Mouse (Mus musculus): ENCODE measurements at regions not wholly inside any gene's neighbourhood (a gene's known extent, or its start where the extent isn't known, plus 50 kb on each side); places are given as distances from the start of the nearest gene placed in this dataset.

DNA sequence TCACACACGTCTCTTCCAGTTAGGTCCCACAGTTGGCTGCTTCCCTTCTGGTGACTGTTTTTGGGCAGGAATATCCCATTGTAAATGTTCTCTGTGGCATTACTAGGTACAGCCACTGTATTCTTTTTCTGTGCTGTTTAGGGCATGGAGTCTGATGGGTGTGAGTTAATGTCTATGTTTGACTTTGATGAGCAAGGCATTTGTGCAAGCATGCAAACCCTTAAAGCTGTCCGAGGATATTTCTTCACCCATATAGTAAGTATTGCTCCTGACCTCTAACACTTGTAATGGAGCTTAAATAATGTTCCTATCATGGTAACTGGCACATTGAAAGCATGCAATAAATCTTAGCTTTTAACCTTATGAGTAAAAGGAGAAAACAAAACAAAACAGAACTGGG is 133.6 kb upstream of the Col8a1 start:
- H3K9me3 ChIP-seq = no peaks in the 10 kb centered on the region
- no peak overlapping the region for H3K9ac ChIP-seq
- no peaks in the 10 kb centered on the region for H3K4me1 ChIP-seq (replicated peaks)
- H3K27me3 ChIP-seq = no peaks in the 10 kb centered on the region
- no peak for ATAC-seq (ENCODE audit: low FRiP score)
- H3K27ac ChIP-seq = no peak overlapping the region
- H3K4me2 ChIP-seq = no peak overlapping the region
- H3K36me3 ChIP-seq = no peaks in the 10 kb centered on the region
- 42% methylated on average over 2 of the region's 2 CpGs for WGBS
- H3K4me3 ChIP-seq = no peak overlapping the region

DNA sequence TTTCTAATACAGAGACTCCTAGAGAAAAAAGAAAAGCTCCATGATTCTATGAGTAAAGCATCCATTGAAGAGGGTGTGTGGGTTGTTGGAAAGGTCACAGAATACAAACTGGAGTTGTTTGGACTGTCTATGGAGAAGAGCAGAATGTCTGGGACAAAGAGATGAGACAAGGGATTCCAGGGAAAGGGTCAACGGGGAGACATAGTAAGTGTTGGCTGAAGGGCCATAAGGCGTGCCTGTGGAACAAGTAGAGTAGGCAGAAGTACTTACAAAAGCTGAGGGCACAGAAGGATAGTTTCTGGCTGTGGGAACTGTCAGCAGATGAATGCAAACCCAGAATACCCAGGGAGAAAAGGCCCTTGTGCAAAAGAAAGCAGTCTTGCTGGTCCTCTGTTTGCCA is 134.0 kb upstream of the Col8a1 start:
- no peaks in the 10 kb centered on the region for H3K9me3 ChIP-seq
- H3K4me2 ChIP-seq = no peak overlapping the region
- H3K36me3 ChIP-seq = no peaks in the 10 kb centered on the region
- 28% methylated on average over 2 of the region's 2 CpGs for WGBS
- peak; percentile 61; the same call in 1 of the 2 replicates for ATAC-seq (ENCODE audit: low FRiP score)
- H3K4me1 ChIP-seq (replicated peaks) = no peaks in the 10 kb centered on the region
- no peak overlapping the region for H3K27ac ChIP-seq
- no peak overlapping the region for H3K4me3 ChIP-seq
- H3K9ac ChIP-seq = no peak overlapping the region
- H3K27me3 ChIP-seq = no peaks in the 10 kb centered on the region

DNA sequence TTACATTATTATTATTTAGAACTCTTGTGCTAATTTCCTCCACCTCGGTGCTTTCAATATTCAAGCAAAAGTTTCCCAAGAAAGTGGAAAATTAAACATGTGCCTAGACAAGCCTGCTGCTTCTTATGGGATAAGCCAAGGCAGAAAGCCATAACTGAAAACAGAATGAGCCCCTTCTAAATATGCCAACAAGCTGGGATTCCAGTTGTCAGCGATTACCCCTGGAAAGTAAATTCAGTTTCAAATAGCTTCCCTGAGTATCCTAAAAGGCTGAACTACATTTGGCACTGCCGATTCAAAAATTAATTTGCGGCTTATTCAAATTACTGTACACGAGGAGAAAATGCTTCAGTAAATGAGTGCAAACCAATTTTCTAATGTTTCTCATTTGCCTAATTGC is 135.6 kb upstream of the Col8a1 start:
- Histone ChIP-seq H3K27me3 (no peaks in the 10 kb centered on the region), H3K4me2 (no peak overlapping the region), H3K9me3 (no peaks in the 10 kb centered on the region), H3K4me3 (no peak overlapping the region), H3K27ac (no peak overlapping the region), H3K9ac (no peak overlapping the region), H3K4me1 (replicated peaks) (no peaks in the 10 kb centered on the region), H3K36me3 (no peaks in the 10 kb centered on the region)
- ATAC-seq (ENCODE audit: low FRiP score) = no peak
- WGBS = 80% methylated on average over 5 of the region's 5 CpGs

- H3K4me3 ChIP-seq = no peak overlapping the region
- WGBS = 87% methylated on average over 2 of the region's 2 CpGs
- H3K9me3 ChIP-seq = no peaks in the 10 kb centered on the region
- H3K27ac ChIP-seq = no peak overlapping the region
- H3K27me3 ChIP-seq = no peaks in the 10 kb centered on the region
- H3K4me2 ChIP-seq = no peak overlapping the region
- no peaks in the 10 kb centered on the region for H3K4me1 ChIP-seq (replicated peaks)
- no peak overlapping the region for H3K9ac ChIP-seq
- no peaks in the 10 kb centered on the region for H3K36me3 ChIP-seq
- ATAC-seq (ENCODE audit: low FRiP score) = no peak
Observed at GRCm38 (mm10) chr16:57893111-57893510, 138.6 kb upstream of the Col8a1 start.

GRCm38 (mm10) chr16:57893698-57894352 is 139.3 kb upstream of the Col8a1 start:
- ATAC-seq (ENCODE audit: low FRiP score) = peak; percentile 32; the same call in 1 of the 2 replicates
- WGBS = 79% methylated on average over 5 of the region's 5 CpGs
- Histone ChIP-seq H3K4me3 (no peak overlapping the region), H3K4me2 (no peak overlapping the region), H3K9ac (no peak overlapping the region), H3K27ac (no peak overlapping the region), H3K4me1 (replicated peaks) (no peaks in the 10 kb centered on the region), H3K9me3 (no peaks in the 10 kb centered on the region), H3K27me3 (no peaks in the 10 kb centered on the region), H3K36me3 (no peaks in the 10 kb centered on the region)

DNA sequence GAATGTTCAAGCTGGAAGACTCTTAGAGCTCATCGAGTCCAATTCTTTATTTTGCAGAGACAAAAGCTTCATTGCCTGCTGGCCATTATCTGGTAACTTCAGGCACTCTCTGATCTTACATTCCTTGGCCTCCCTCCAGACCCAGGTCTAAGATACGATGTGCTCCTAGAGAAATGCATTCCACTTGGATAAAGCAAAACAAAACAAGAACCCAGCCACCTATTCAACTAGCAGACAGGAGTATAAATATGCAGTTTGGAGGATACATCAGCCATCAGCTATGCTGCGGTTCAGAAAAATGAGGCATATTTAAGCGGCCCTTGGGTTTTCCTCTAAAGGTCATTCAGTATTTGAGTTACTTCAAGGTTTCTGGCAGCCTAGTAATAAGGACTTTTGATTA is 146.5 kb upstream of the Col8a1 start:
- ATAC-seq (ENCODE audit: low FRiP score) = no peak
- Histone ChIP-seq H3K27me3 (no peaks in the 10 kb centered on the region), H3K4me3 (no peak overlapping the region), H3K9ac (no peak overlapping the region), H3K36me3 (no peaks in the 10 kb centered on the region), H3K27ac (no peak overlapping the region), H3K9me3 (no peaks in the 10 kb centered on the region), H3K4me2 (no peak overlapping the region), H3K4me1 (replicated peaks) (no peaks in the 10 kb centered on the region)
- 60% methylated on average over 4 of the region's 4 CpGs for WGBS

DNA sequence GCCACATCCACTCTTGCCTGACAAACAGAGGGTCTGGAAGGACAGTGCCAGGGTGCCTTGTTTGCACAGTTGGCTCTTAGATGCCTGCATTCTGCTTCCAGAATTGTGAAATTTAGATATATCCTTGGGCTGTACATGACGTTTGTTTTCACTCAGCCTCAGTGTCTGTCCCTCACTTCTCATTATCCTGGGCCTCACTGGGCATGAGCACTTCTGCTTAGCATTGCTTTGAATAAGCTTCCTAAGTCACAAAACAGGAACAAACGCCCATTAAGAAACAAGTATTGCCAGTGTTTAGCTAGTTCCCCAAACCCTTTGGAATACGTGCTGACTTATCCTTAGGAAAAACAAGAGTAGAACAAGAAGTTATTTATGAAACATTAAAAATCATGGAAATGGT is 148.0 kb upstream of the Col8a1 start:
- H3K4me1 ChIP-seq (replicated peaks) = no peaks in the 10 kb centered on the region
- no peaks in the 10 kb centered on the region for H3K27me3 ChIP-seq
- WGBS = 74% methylated on average over 3 of the region's 3 CpGs
- H3K27ac ChIP-seq = no peak overlapping the region
- no peak overlapping the region for H3K4me2 ChIP-seq
- H3K36me3 ChIP-seq = no peaks in the 10 kb centered on the region
- no peak for ATAC-seq (ENCODE audit: low FRiP score)
- H3K9ac ChIP-seq = no peak overlapping the region
- H3K9me3 ChIP-seq = no peaks in the 10 kb centered on the region
- H3K4me3 ChIP-seq = no peak overlapping the region

- no peak overlapping the region for H3K9ac ChIP-seq
- H3K27ac ChIP-seq = no peak overlapping the region
- H3K9me3 ChIP-seq = no peaks in the 10 kb centered on the region
- ATAC-seq (ENCODE audit: low FRiP score) = no peak
- no peaks in the 10 kb centered on the region for H3K27me3 ChIP-seq
- WGBS = 56% methylated on average over 2 of the region's 2 CpGs
- H3K4me3 ChIP-seq = no peak overlapping the region
- H3K36me3 ChIP-seq = no peaks in the 10 kb centered on the region
- no peak overlapping the region for H3K4me2 ChIP-seq
- H3K4me1 ChIP-seq (replicated peaks) = no peaks in the 10 kb centered on the region
Observed at GRCm38 (mm10) chr16:57912001-57912400, 157.5 kb upstream of the Col8a1 start.

- Histone ChIP-seq H3K9ac (no peak overlapping the region), H3K4me1 (replicated peaks) (no peaks in the 10 kb centered on the region), H3K4me2 (no peak overlapping the region), H3K27me3 (no peaks in the 10 kb centered on the region), H3K27ac (no peak overlapping the region), H3K9me3 (no peaks in the 10 kb centered on the region), H3K36me3 (no peaks in the 10 kb centered on the region), H3K4me3 (no peak overlapping the region)
- 61% methylated on average over 1 of the region's 1 CpGs for WGBS
- ATAC-seq (ENCODE audit: low FRiP score) = no peak
Observed at GRCm38 (mm10) chr16:57914506-57914905, 160.0 kb upstream of the Col8a1 start.

DNA sequence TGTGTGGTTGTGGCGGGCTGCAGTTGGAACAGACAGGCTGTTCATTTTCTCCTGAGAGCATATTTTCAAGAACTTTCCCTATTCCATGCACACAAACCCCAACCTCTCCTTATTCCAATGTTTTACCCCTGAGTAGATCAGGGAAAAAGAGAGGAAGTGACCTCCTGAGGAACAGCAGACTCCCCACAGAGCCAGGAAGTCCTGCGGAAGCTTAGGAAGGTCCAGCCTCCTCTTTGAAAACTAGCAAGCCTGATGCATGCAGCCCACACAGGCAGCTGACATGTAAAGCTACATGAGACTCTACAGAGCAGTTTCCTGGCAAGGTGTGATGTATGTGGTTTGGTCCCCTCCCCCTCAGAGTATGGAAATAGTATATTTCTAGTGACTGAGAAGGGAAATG is 160.9 kb upstream of the Col8a1 start:
- Histone ChIP-seq H3K4me2 (no peak overlapping the region), H3K27me3 (no peaks in the 10 kb centered on the region), H3K36me3 (no peaks in the 10 kb centered on the region), H3K4me1 (replicated peaks) (no peaks in the 10 kb centered on the region), H3K27ac (no peak overlapping the region), H3K4me3 (no peak overlapping the region), H3K9me3 (no peaks in the 10 kb centered on the region), H3K9ac (no peak overlapping the region)
- WGBS = 84% methylated on average over 2 of the region's 2 CpGs
- no peak for ATAC-seq (ENCODE audit: low FRiP score)

- no peak overlapping the region for H3K9ac ChIP-seq
- H3K4me3 ChIP-seq = no peak overlapping the region
- H3K9me3 ChIP-seq = no peaks in the 10 kb centered on the region
- no peaks in the 10 kb centered on the region for H3K27me3 ChIP-seq
- no peaks in the 10 kb centered on the region for H3K36me3 ChIP-seq
- no peak overlapping the region for H3K27ac ChIP-seq
- H3K4me1 ChIP-seq (replicated peaks) = no peaks in the 10 kb centered on the region
- 80% methylated on average over 7 of the region's 7 CpGs for WGBS
- ATAC-seq (ENCODE audit: low FRiP score) = no peak
- H3K4me2 ChIP-seq = no peak overlapping the region
Observed at GRCm38 (mm10) chr16:57923447-57924129, 169.1 kb upstream of the Col8a1 start.

GRCm38 (mm10) chr16:57924130-57924495 is 169.6 kb upstream of the Col8a1 start:
- ATAC-seq (ENCODE audit: low FRiP score) = 0 out of 2 replicates have a peak, but pooled peaks have one; percentile 27
- H3K9me3 ChIP-seq = no peaks in the 10 kb centered on the region
- 63% methylated on average over 4 of the region's 4 CpGs for WGBS

GRCm38 (mm10) chr16:57927816-57928215 is 173.3 kb upstream of the Col8a1 start:
- Histone ChIP-seq H3K4me1 (replicated peaks) (no peaks in the 10 kb centered on the region; the same call in 1 of the 2 replicates), H3K36me3 (no peaks in the 10 kb centered on the region), H3K4me2 (no peak overlapping the region), H3K9ac (no peak overlapping the region), H3K4me3 (no peak overlapping the region), H3K27ac (no peak overlapping the region), H3K9me3 (no peaks in the 10 kb centered on the region), H3K27me3 (no peaks in the 10 kb centered on the region)
- WGBS = 87% methylated on average over 4 of the region's 4 CpGs
- ATAC-seq (ENCODE audit: low FRiP score) = no peak

More at GRCm38 (mm10) chr16:57924130-57924495, 169.6 kb upstream of the Col8a1 start:
- no peak overlapping the region for H3K9ac ChIP-seq
- no peaks in the 10 kb centered on the region for H3K4me1 ChIP-seq (replicated peaks)
- H3K36me3 ChIP-seq = no peaks in the 10 kb centered on the region
- no peaks in the 10 kb centered on the region for H3K27me3 ChIP-seq
- no peak overlapping the region for H3K27ac ChIP-seq
- H3K4me2 ChIP-seq = no peak overlapping the region
- H3K4me3 ChIP-seq = no peak overlapping the region

All from hindbrain, embryonic 13.5 days (tissue).